Mouse (Mus musculus): ENCODE measurements around the gene Nop14.
"Not testable (repeated sequence)": the region's sequence is repeated elsewhere in the genome, so short reads cannot be mapped to it uniquely, and the experiment has no call there.

Gene Nop14

DNA sequence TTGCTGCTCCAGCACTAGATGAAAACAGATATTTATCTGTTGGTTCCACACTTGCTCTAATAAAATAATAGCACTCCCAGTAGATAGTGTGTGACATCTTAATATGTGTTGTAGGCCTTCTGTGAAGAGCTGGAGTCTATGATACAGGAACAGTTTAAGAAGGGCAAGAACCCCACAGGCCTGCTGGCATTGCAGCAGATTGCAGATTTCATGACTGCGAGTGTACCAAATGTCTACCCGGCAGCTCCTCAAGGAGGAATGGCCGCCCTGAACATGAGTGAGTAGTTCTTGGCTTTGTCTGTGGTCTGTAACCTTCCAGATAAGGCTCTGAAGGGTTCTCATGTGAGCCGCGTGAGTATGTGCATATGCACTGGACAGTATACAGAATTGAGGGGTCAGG is 55.4 kb downstream of the Nop14 start:
- Histone ChIP-seq H3K36me3 (ENCODE audit: insufficient read depth, low read length) (peaks cover 56% of the 10 kb centered on the region), H3K4me3 (replicated peaks; ENCODE audit: low read length) (no peak overlapping the region), H3K27me3 (ENCODE audit: insufficient read depth, low read length) (no peaks in the 10 kb centered on the region), H3K9me3 (ENCODE audit: low read length) (no peaks in the 10 kb centered on the region), H3K4me1 (replicated peaks; ENCODE audit: low read depth, low read length) (peaks cover under 1% of the 10 kb centered on the region; the same call in 1 of the 2 replicates)
- TF ChIP-seq CTCF (conservative IDR thresholded peaks at IDR 0.05; ENCODE audit: low read length) (no peak), NANOG (IDR thresholded peaks at IDR 0.05; ENCODE audit: borderline replicate concordance, low read length) (no peak), POU5F1 (IDR thresholded peaks at IDR 0.05; ENCODE audit: borderline replicate concordance, low read length) (no peak)

DNA sequence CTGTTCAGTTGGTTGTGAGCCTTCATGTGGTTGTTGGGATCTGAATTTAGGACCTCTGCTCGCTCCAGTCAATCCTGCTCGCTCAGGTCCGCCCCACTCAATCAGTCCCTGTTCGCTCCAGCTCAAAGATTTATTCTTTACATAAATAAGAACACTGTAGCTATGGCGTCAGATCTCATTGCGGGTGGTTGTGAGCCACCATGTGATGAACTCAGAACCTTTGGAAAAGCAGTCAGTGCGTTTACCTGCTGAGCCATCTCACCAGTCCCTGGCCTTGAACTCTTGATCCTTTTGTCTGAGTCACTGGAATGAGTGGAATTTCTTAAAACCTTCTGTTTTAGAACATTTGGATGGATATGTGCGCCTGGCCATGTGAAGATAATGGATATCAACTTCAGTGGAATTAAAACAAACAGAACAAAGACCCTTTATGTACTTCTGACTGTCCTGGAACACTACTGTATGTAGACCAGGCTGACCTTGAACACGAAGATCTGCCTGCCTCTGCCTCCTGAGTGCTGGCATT is 66.7 kb downstream of the Nop14 start:
- peaks cover 97% of the 10 kb centered on the region for H3K4me1 ChIP-seq (replicated peaks; ENCODE audit: low read depth, low read length)
- no peak overlapping the region for H3K4me3 ChIP-seq (replicated peaks; ENCODE audit: low read length)
- H3K36me3 ChIP-seq (ENCODE audit: insufficient read depth, low read length), result 0 out of 2 replicates have a peak, but pooled peaks cover 5% of the 10 kb centered on the region
- TF ChIP-seq CTCF (conservative IDR thresholded peaks at IDR 0.05; ENCODE audit: low read length) (no peak), POU5F1 (IDR thresholded peaks at IDR 0.05; ENCODE audit: borderline replicate concordance, low read length) (no peak), NANOG (IDR thresholded peaks at IDR 0.05; ENCODE audit: borderline replicate concordance, low read length) (peak; percentile 87)
- H3K9me3 ChIP-seq (ENCODE audit: low read length), result no peaks in the 10 kb centered on the region
- H3K27me3 ChIP-seq (ENCODE audit: insufficient read depth, low read length), result no peaks in the 10 kb centered on the region

DNA sequence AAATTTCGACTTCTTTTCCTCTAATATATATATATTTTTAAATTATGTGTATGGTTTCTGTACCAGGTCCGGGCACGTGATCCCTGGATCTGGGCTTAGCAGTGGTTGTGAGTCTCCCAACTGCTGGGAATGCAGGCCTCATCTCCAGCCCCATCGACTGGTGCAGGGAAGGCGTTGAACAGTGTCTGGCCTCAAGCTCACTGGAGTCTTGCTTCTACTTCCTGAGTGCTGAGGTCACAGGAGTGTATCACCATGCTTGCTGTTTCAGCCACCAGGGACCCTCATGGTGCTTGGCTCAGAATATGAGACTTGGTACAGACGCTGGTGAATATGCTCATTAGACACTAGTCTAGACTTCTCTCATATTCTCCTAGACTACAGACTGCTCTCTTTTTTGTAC is 67.3 kb downstream of the Nop14 start:
- Histone ChIP-seq H3K4me1 (replicated peaks; ENCODE audit: low read depth, low read length) (peaks cover 97% of the 10 kb centered on the region), H3K27me3 (ENCODE audit: insufficient read depth, low read length) (no peaks in the 10 kb centered on the region), H3K4me3 (replicated peaks; ENCODE audit: low read length) (no peak overlapping the region), H3K9me3 (ENCODE audit: low read length) (no peaks in the 10 kb centered on the region), H3K36me3 (ENCODE audit: insufficient read depth, low read length) (0 out of 2 replicates have a peak, but pooled peaks cover 1% of the 10 kb centered on the region)
- TF ChIP-seq POU5F1 (IDR thresholded peaks at IDR 0.05; ENCODE audit: borderline replicate concordance, low read length), result no peak
- no peak for TF ChIP-seq NANOG (IDR thresholded peaks at IDR 0.05; ENCODE audit: borderline replicate concordance, low read length)
- no peak for TF ChIP-seq CTCF (conservative IDR thresholded peaks at IDR 0.05; ENCODE audit: low read length)

DNA sequence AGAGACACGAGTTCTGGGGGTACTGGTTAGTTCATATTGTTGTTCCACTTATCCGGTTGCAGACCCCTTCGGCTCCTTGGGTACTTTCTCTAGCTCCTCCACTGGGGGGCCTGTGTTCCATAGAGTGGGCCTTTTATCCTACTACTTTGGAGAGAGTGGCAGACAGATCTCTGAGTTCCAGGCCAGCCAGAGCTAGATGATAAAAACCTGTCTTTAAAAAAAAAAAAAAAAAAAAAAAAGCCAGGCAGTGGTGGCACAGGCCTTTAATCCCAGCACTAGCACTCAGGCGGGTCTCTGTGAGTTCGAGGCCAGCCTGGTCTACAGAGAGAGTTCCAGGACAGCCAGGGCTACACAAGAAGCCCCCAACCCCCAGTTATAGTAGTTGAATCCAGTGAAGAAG is 67.7 kb downstream of the Nop14 start:
- peaks cover 97% of the 10 kb centered on the region for H3K4me1 ChIP-seq (replicated peaks; ENCODE audit: low read depth, low read length)
- not testable (repeated sequence) for H3K4me3 ChIP-seq (replicated peaks; ENCODE audit: low read length); H3K36me3 ChIP-seq (ENCODE audit: insufficient read depth, low read length); H3K9me3 ChIP-seq (ENCODE audit: low read length); H3K27me3 ChIP-seq (ENCODE audit: insufficient read depth, low read length)

DNA sequence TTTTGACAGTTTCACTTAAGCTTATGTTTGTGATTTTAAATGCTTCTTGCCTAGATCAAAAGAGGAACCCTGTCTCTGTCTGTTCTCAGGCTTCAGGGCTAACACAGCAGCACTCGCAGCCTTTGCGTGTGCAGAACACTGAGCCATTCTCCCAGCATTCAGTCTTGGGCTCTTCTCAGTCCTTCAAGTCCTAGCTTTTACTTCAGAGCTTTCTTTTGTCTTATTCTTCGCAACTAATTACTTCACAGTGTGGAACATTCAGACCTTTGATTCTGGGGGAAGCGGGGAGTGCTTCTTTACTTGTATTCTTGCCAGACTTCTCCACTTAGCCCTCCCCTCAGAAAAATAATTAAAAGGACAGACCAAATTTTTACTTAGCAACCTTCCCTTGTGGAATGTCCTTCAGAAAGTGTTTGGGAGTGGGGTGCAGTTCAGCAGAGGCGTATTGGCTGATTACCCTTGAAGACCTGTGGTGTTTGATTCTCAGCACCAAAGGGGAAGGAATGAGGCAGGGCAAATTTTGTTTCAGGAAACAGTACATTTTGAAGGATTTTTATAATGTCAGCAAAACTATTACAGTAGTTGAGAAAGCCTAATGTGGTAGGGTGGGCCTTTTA is 68.5 kb downstream of the Nop14 start:
- Histone ChIP-seq H3K4me1 (replicated peaks; ENCODE audit: low read depth, low read length) (peaks cover 91% of the 10 kb centered on the region), H3K9me3 (ENCODE audit: low read length) (no peaks in the 10 kb centered on the region), H3K4me3 (replicated peaks; ENCODE audit: low read length) (no peak overlapping the region), H3K36me3 (ENCODE audit: insufficient read depth, low read length) (no peaks in the 10 kb centered on the region), H3K27me3 (ENCODE audit: insufficient read depth, low read length) (no peaks in the 10 kb centered on the region)
- TF ChIP-seq NANOG (IDR thresholded peaks at IDR 0.05; ENCODE audit: borderline replicate concordance, low read length), result peak; percentile 54; the same call in 1 of the 2 replicates
- TF ChIP-seq POU5F1 (IDR thresholded peaks at IDR 0.05; ENCODE audit: borderline replicate concordance, low read length), result no peak

DNA sequence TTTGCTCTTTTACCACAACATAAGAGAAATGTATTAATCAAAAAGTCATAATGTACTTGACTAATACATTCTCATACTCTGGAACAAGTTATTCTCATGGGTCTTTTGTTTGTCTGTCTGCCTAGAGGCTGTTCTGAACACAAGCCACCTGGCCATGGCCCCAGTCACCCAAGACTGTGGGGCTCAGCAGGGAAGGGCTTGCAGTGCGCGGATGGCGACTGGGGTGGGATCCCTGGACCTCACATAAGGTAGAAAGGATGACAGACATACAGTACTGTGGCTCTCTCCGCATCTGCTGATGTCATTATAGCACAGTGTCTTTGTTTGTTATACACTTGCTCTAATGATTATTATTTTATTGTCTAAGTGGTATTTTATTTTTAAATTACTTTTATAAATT is 69.2 kb downstream of the Nop14 start:
- H3K36me3 ChIP-seq (ENCODE audit: insufficient read depth, low read length), result no peaks in the 10 kb centered on the region
- peaks cover 83% of the 10 kb centered on the region for H3K4me1 ChIP-seq (replicated peaks; ENCODE audit: low read depth, low read length)
- H3K27me3 ChIP-seq (ENCODE audit: insufficient read depth, low read length), result no peaks in the 10 kb centered on the region
- no peak overlapping the region for H3K4me3 ChIP-seq (replicated peaks; ENCODE audit: low read length)
- no peaks in the 10 kb centered on the region for H3K9me3 ChIP-seq (ENCODE audit: low read length)
- no peak for TF ChIP-seq CTCF (conservative IDR thresholded peaks at IDR 0.05; ENCODE audit: low read length)
- TF ChIP-seq NANOG (IDR thresholded peaks at IDR 0.05; ENCODE audit: borderline replicate concordance, low read length), result no peak
- TF ChIP-seq POU5F1 (IDR thresholded peaks at IDR 0.05; ENCODE audit: borderline replicate concordance, low read length), result no peak

DNA sequence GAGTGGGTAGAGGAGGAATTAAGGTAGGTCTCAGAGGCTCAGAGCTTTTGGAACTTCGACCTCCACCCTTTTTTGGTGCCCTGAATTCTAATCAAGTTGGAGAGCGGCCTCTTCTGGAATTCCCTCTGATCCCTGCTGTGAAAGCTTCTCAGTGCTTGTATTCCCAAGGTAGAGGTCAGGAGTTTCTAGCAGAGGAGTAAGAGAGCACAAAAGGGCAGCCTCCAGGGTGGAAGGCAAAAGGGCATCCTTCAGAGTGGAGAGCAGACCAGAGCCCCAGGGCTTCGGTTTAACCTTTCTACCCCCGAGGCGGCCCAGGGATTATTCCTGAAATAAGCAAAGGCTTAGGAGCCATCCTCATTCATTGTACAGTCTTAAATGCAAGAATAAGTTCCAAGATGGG is 69.9 kb downstream of the Nop14 start:
- Histone ChIP-seq H3K4me1 (replicated peaks; ENCODE audit: low read depth, low read length) (peaks cover 77% of the 10 kb centered on the region), H3K27me3 (ENCODE audit: insufficient read depth, low read length) (no peaks in the 10 kb centered on the region), H3K9me3 (ENCODE audit: low read length) (no peaks in the 10 kb centered on the region), H3K4me3 (replicated peaks; ENCODE audit: low read length) (no peak overlapping the region; the same call in 1 of the 2 replicates), H3K36me3 (ENCODE audit: insufficient read depth, low read length) (no peaks in the 10 kb centered on the region)
- TF ChIP-seq NANOG (IDR thresholded peaks at IDR 0.05; ENCODE audit: borderline replicate concordance, low read length) (peak; percentile 74; the same call in 1 of the 2 replicates), POU5F1 (IDR thresholded peaks at IDR 0.05; ENCODE audit: borderline replicate concordance, low read length) (no peak)
